Mouse (Mus musculus) liver, postnatal 0 days (tissue): ENCODE results near the gene Nf2.

Source experiments
- CTCF ChIP-seq: sonication (generic); IDR thresholded peaks from 2 replicates; pipeline ENCODE4 v1.5.1; 2016; ENCODE audit warnings: antibody characterized with exemption, low read depth
- EP300 ChIP-seq: IDR thresholded peaks from 2 replicates; pipeline ENCODE4 v1.6.1; 2016; ENCODE audit warnings: antibody characterized with exemption, low read depth, mild to moderate bottlenecking

DNA sequence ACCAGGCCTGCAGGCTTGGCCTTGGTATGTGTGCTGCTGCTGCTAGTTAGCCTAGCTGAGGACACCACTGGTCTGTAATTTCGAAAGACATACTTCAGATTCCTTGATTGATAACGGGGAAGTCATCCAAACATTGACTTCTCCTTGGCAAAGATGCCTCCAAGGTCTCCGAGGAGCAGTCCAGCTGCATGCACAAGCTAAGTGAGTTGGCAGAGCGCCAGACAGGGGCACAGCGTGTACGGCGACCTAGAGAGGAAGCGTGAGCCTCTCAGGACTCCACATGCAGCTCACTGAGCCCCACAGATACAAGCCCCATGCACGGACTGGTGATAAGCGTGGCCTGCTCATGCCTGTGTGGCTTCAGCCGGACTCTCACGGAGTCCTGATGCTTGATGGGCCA lies 119.7 kb downstream of the Nf2 start:
- TF ChIP-seq CTCF (no peak), EP300 (no peak)
